8 mouse cellular contexts compared by ENCODE assay signal in the genomic region with DNA sequence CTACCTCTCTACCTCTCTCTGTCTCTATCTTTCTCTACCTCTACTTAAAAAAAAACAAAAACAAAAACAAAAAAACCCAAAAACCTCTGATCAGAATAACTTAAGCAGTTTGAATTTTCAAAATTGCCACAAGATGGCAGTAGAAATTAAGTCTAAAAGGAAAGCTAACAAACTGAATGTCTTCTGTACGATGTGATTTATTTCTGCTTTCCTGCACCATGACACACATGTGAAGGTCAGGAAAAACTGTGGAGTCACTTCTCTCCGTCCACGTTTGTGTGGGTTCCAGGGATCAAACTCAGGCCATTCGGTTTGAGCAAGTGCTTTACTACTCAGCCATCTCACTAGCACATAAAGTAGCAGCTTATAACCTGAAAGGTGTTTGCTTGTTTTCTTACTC. TPM values are rescaled to one million over a fixed set of nuclear protein-coding genes. Genes with fewer than 3 reads are reported as not detected.
DNase-seq lines count a peak whose midpoint lies in the region; ATAC-seq and TF ChIP-seq lines count a peak whose summit lies in the region.

No protein-coding gene starts in this region.

- no peaks in the 10 kb centered on the region for H3K36me3 ChIP-seq in limb, embryonic 14.5 days (ENCODE audit: control insufficient read depth, insufficient read depth, low read length)

- 1% methylated on average over 4 of the region's 4 CpGs for WGBS in lung, adult 2 months
- 0% methylated on average over 4 of the region's 4 CpGs for WGBS in bone marrow, adult 2 months
- 4% methylated on average over 4 of the region's 4 CpGs for WGBS in limb, embryonic 14.5 days

- H3K9me3 ChIP-seq in limb, embryonic 14.5 days (ENCODE audit: control insufficient read depth, low read length) = no peaks in the 10 kb centered on the region

- TF ChIP-seq CTCF in lung, adult 2 months (IDR thresholded peaks at IDR 0.05; ENCODE audit: insufficient read depth, low read length) = peak; percentile 24; the same call in 1 of the 2 replicates
- TF ChIP-seq CTCF in bone marrow, adult 2 months (IDR thresholded peaks at IDR 0.05; ENCODE audit: control insufficient read depth, insufficient read depth, low read length) = peak; percentile 15; the same call in 1 of the 2 replicates

- H3K4me1 ChIP-seq in lung, adult 2 months (ENCODE audit: control insufficient read depth, insufficient read depth, low read length) = no peaks in the 10 kb centered on the region
- no peaks in the 10 kb centered on the region; the same call in 1 of the 2 replicates for H3K4me1 ChIP-seq in bone marrow, adult 2 months (ENCODE audit: control insufficient read depth, insufficient read depth, low read length)
- no peaks in the 10 kb centered on the region for H3K4me1 ChIP-seq in limb, embryonic 14.5 days (ENCODE audit: control insufficient read depth, insufficient read depth, low read length)

- no peak overlapping the region for H3K4me2 ChIP-seq in limb, embryonic 14.5 days (replicated peaks; ENCODE audit: low read depth, low read length, severe bottlenecking)

- no peak overlapping the region for H3K4me3 ChIP-seq in lung, adult 2 months (replicated peaks; ENCODE audit: extremely low read depth, low read depth, low read length)
- H3K4me3 ChIP-seq in bone marrow, adult 2 months (replicated peaks; ENCODE audit: control insufficient read depth, low read depth, low read length) = no peak overlapping the region
- no peak overlapping the region for H3K4me3 ChIP-seq in limb, embryonic 14.5 days (replicated peaks; ENCODE audit: low read length)

- no peaks in the 10 kb centered on the region for H3K27me3 ChIP-seq in limb, embryonic 14.5 days (ENCODE audit: control insufficient read depth, insufficient read depth, low read length)

- no peak for DNase-seq in frontal cortex, postnatal 14 days (ENCODE audit: low spot score in 2 of 2)
- DNase-seq in lung, adult 2 months = no peak
- DNase-seq in lung, adult 18-20 months = no peak
- peak; percentile 78 for DNase-seq in limb, embryonic 14.5 days (ENCODE audit: low spot score)
- no peak for DNase-seq in natural killer cell, adult 2 months (ENCODE audit: low spot score in 2 of 2)
- no peak for DNase-seq in frontal cortex, postnatal 25 days (ENCODE audit: low spot score in 2 of 2)

- no peak overlapping the region for H3K27ac ChIP-seq in bone marrow, adult 2 months (ENCODE audit: control insufficient read depth, insufficient read depth, low read depth, low read length, poor library complexity)
- no peak overlapping the region for H3K27ac ChIP-seq in limb, embryonic 14.5 days (replicated peaks; ENCODE audit: low read depth, low read length)

- ATAC-seq in frontal cortex, adult (ENCODE audit: low TSS enrichment) = peak; percentile 72
- no peak for ATAC-seq in limb, embryonic 14.5 days (ENCODE audit: low FRiP score, low read depth)

- TF ChIP-seq POLR2A in lung, adult 2 months (IDR thresholded peaks at IDR 0.05; ENCODE audit: borderline replicate concordance, extremely low read depth, low read depth, low read length) = no peak
- no peak for TF ChIP-seq POLR2A in bone marrow, adult 2 months (IDR thresholded peaks at IDR 0.05; ENCODE audit: borderline replicate concordance, control insufficient read depth, low read depth, low read length)
- TF ChIP-seq POLR2A in limb, embryonic 14.5 days (IDR thresholded peaks at IDR 0.05; ENCODE audit: borderline replicate concordance, extremely low read depth, insufficient read depth, insufficient read length) = no peak

- no peak overlapping the region for H3K9ac ChIP-seq in limb, embryonic 14.5 days (ENCODE audit: low read depth, low read length, severe bottlenecking)

RNA-seq across cellular contexts. Expression of gene Homez, which starts 27.3 kb away (rescaled TPM):
- 3.3 and 5.3 TPM in 2 replicates for polyA plus RNA-seq in lung, adult 2 months (2012; rRNA removed)
- polyA plus RNA-seq in bone marrow, adult 2 months (2011; ENCODE audit: insufficient read depth, insufficient read length, low replicate concordance, missing spikeins) = 2.8 and 5.2 TPM in 2 replicates
- polyA plus RNA-seq in limb, embryonic 14.5 days (2012; rRNA removed) = 5.9 and 6.3 TPM in 2 replicates
- 9.0 and 9.2 TPM in 2 replicates for polyA plus RNA-seq in limb, embryonic 14.5 days (2014; fragmentation: Nextera tagmentation; extraction: Ambion mirVana)

RNA-seq across cellular contexts. Expression of gene Rnf212b, which starts 29.5 kb away (rescaled TPM):
- polyA plus RNA-seq in lung, adult 2 months (2012; rRNA removed) = not detected in 2 replicates
- not detected in 2 replicates for polyA plus RNA-seq in bone marrow, adult 2 months (2011; ENCODE audit: insufficient read depth, insufficient read length, low replicate concordance, missing spikeins)
- polyA plus RNA-seq in limb, embryonic 14.5 days (2012; rRNA removed) = not detected in 2 replicates
- polyA plus RNA-seq in limb, embryonic 14.5 days (2014; fragmentation: Nextera tagmentation; extraction: Ambion mirVana) = not detected in 2 replicates

RNA-seq across cellular contexts. Expression of gene Ppp1r3e, which starts 33.9 kb away (rescaled TPM):
- polyA plus RNA-seq in lung, adult 2 months (2012; rRNA removed) = 17.8 and 24.4 TPM in 2 replicates
- polyA plus RNA-seq in bone marrow, adult 2 months (2011; ENCODE audit: insufficient read depth, insufficient read length, low replicate concordance, missing spikeins) = 2.0 and 4.9 TPM in 2 replicates
- polyA plus RNA-seq in limb, embryonic 14.5 days (2012; rRNA removed) = 7.0 and 8.0 TPM in 2 replicates
- 0.86 and 1.4 TPM in 2 replicates for polyA plus RNA-seq in limb, embryonic 14.5 days (2014; fragmentation: Nextera tagmentation; extraction: Ambion mirVana)

RNA-seq across cellular contexts. Expression of gene Bcl2l2, which starts 39.7 kb away (rescaled TPM):
- polyA plus RNA-seq in lung, adult 2 months (2012; rRNA removed) = 69.3 and 70.1 TPM in 2 replicates
- 6.7 and 18.1 TPM in 2 replicates for polyA plus RNA-seq in bone marrow, adult 2 months (2011; ENCODE audit: insufficient read depth, insufficient read length, low replicate concordance, missing spikeins)
- 44.4 and 46.6 TPM in 2 replicates for polyA plus RNA-seq in limb, embryonic 14.5 days (2012; rRNA removed)
- polyA plus RNA-seq in limb, embryonic 14.5 days (2014; fragmentation: Nextera tagmentation; extraction: Ambion mirVana) = 5.4 and 5.5 TPM in 2 replicates

RNA-seq across cellular contexts. Expression of gene Gm20521, which starts 39.8 kb away (rescaled TPM):
- polyA plus RNA-seq in lung, adult 2 months (2012; rRNA removed) = 6.8 TPM in 1 of 2 replicates, not detected in the other
- polyA plus RNA-seq in bone marrow, adult 2 months (2011; ENCODE audit: insufficient read depth, insufficient read length, low replicate concordance, missing spikeins) = not detected in 2 replicates
- polyA plus RNA-seq in limb, embryonic 14.5 days (2012; rRNA removed) = 0.16 and 1.7 TPM in 2 replicates
- polyA plus RNA-seq in limb, embryonic 14.5 days (2014; fragmentation: Nextera tagmentation; extraction: Ambion mirVana) = 0.19 TPM in 1 of 2 replicates, not detected in the other
